Mouse (Mus musculus) inflammation-experienced regulatory T-cells, adult 6 months (primary cell): Measurements from ENCODE around the gene Ep300. TPM values are rescaled to one million over a fixed set of nuclear protein-coding genes. Genes with fewer than 3 reads are reported as not detected.

ENCODE experiments used
- ATAC-seq: one replicate; pipeline ENCODE4 v1.8.0; 2017
- polyA plus RNA-seq, 3 experiments: library from polyadenylated mRNA; unstranded; fragments of 100-300 nt; shearing (Covaris generic); gene quantifications; one replicate each; pipeline ENCODE4 v1.2.1; 2017

The Ep300 gene
- polyA plus RNA-seq, result 10 to 100 TPM; 16.1 to 20.2 (median 16.7) TPM

- ATAC-seq, result peak; percentile 90
These were observed at the start of gene Ep300 for GRCm38 (mm10) chr15:81584913-81585745. Gene Ep300 (plus strand): TSS chr15:81585351.

- ATAC-seq, result no peak
These were observed 49.2 kb upstream of the Ep300 start for GRCm38 (mm10) chr15:81535881-81536351.

GRCm38 (mm10) chr15:81538149-81538548, 47.0 kb upstream of the Ep300 start:
- no peak for ATAC-seq

GRCm38 (mm10) chr15:81539560-81539959, 45.6 kb upstream of the Ep300 start:
- peak; percentile 100 for ATAC-seq

- no peak for ATAC-seq
These were observed 40.2 kb upstream of the Ep300 start for GRCm38 (mm10) chr15:81544916-81545315.

GRCm38 (mm10) chr15:81545387-81546176, 39.6 kb upstream of the Ep300 start:
- ATAC-seq, result no peak

GRCm38 (mm10) chr15:81553455-81553854, 31.7 kb upstream of the Ep300 start:
- ATAC-seq, result no peak

- ATAC-seq, result no peak
These were observed 30.4 kb upstream of the Ep300 start for GRCm38 (mm10) chr15:81554558-81555297.

GRCm38 (mm10) chr15:81555986-81556385, 29.2 kb upstream of the Ep300 start:
- no peak for ATAC-seq

GRCm38 (mm10) chr15:81561501-81561900, 23.6 kb upstream of the Ep300 start:
- no peak for ATAC-seq

GRCm38 (mm10) chr15:81561996-81562395, 23.2 kb upstream of the Ep300 start:
- no peak for ATAC-seq

- no peak for ATAC-seq
These were observed 22.4 kb upstream of the Ep300 start for GRCm38 (mm10) chr15:81562491-81563488.

- ATAC-seq, result no peak
These were observed 17.1 kb upstream of the Ep300 start for GRCm38 (mm10) chr15:81568093-81568492.

- no peak for ATAC-seq
These were observed 16.6 kb upstream of the Ep300 start for GRCm38 (mm10) chr15:81568592-81568991.

- ATAC-seq, result no peak
These were observed 8.2 kb upstream of the Ep300 start for GRCm38 (mm10) chr15:81576961-81577360.

- ATAC-seq, result no peak
These were observed 7.4 kb upstream of the Ep300 start for GRCm38 (mm10) chr15:81577743-81578165.

- ATAC-seq, result no peak
These were observed 685 bp upstream of the Ep300 start for GRCm38 (mm10) chr15:81584466-81584865.

GRCm38 (mm10) chr15:81585746-81586461, 753 bp downstream of the Ep300 start:
- peak; percentile 49 for ATAC-seq

GRCm38 (mm10) chr15:81586466-81586865, 1.3 kb downstream of the Ep300 start:
- no peak for ATAC-seq

- ATAC-seq, result no peak
These were observed 2.5 kb downstream of the Ep300 start for GRCm38 (mm10) chr15:81587686-81588085.
